Mouse (Mus musculus): ENCODE results near the gene Bet1l. TPM values are rescaled to one million over a fixed set of nuclear protein-coding genes. Genes with fewer than 3 reads are reported as not detected.

The Bet1l gene
- total RNA-seq, 1 experiment, result 21.6 TPM

GRCm38 (mm10) chr7:140902036-140902875 is 44.9 kb upstream of the Bet1l start:
- H3K4me3 ChIP-seq (ENCODE audit: insufficient read depth in 1 of 2, low read depth in 1 of 2, low read length in 2 of 2, poor library complexity in 1 of 2, severe bottlenecking in 1 of 2), result no peak overlapping the region
- H3K36me3 ChIP-seq (ENCODE audit: control insufficient read depth, insufficient read depth, low read length, poor library complexity, severe bottlenecking), result peaks cover 17% of the 10 kb centered on the region
- DNase-seq (ENCODE audit: low read depth, low spot score), result no peak
- peaks cover 3 to 9% of the 10 kb centered on the region in 2 experiments; a peak in 1 of 4 replicates for H3K4me1 ChIP-seq (ENCODE audit: control insufficient read depth in 2 of 2, insufficient read depth in 2 of 2, low read length in 2 of 2, poor library complexity in 1 of 2)
- TF ChIP-seq ZNF384 (IDR thresholded peaks at IDR 0.05; ENCODE audit: low read depth, low read length) (no peak), CHD2 (IDR thresholded peaks at IDR 0.05; ENCODE audit: low read depth, low read length) (no peak)
- H3K9me3 ChIP-seq (ENCODE audit: control insufficient read depth, insufficient read depth, low read depth, low read length), result no peaks in the 10 kb centered on the region
- no peak overlapping the region for H3K27ac ChIP-seq (ENCODE audit: insufficient read depth, low read depth, low read length, poor library complexity, severe bottlenecking)
- H3K9ac ChIP-seq (ENCODE audit: insufficient read depth, low read depth, low read length, poor library complexity, severe bottlenecking), result peak overlapping the region; percentile 3; the same call in 1 of the 2 replicates
- in situ Hi-C loops (cut with MboI; ENCODE audit: low sequenced_read_pairs in 2 of 2, unreplicated experiment in 2 of 2), result loop anchor here in 1 of 2 experiments (5.0 kb wide), 1 partner anchor 60 kb away; no protein-coding TSS in a partner anchor

- Histone ChIP-seq H3K36me3 (ENCODE audit: control insufficient read depth, insufficient read depth, low read length, poor library complexity, severe bottlenecking) (peaks cover 23% of the 10 kb centered on the region), H3K9ac (ENCODE audit: insufficient read depth, low read depth, low read length, poor library complexity, severe bottlenecking) (no peak within 1 kb of the TSS), H3K4me3 (ENCODE audit: insufficient read depth in 1 of 2, low read depth in 1 of 2, low read length in 2 of 2, poor library complexity in 1 of 2, severe bottlenecking in 1 of 2) (no peak within 1 kb of the TSS), H3K27ac (ENCODE audit: insufficient read depth, low read depth, low read length, poor library complexity, severe bottlenecking) (no peak within 1 kb of the TSS), H3K4me1 (ENCODE audit: control insufficient read depth in 2 of 2, insufficient read depth in 2 of 2, low read length in 2 of 2, poor library complexity in 1 of 2) (peaks cover 3 to 5% of the 10 kb centered on the region in 2 experiments; a peak in 1 of 4 replicates), H3K9me3 (ENCODE audit: control insufficient read depth, insufficient read depth, low read depth, low read length) (no peaks in the 10 kb centered on the region)
- in situ Hi-C loops (cut with MboI; ENCODE audit: low sequenced_read_pairs in 2 of 2, unreplicated experiment in 2 of 2), result loop anchor here in 1 of 2 experiments (5.0 kb wide), 1 partner anchor 58 kb away; no protein-coding TSS in a partner anchor
- no peak for DNase-seq (ENCODE audit: low read depth, low spot score)
- TF ChIP-seq CHD2 (IDR thresholded peaks at IDR 0.05; ENCODE audit: low read depth, low read length) (no peak), HCFC1 (IDR thresholded peaks at IDR 0.05; ENCODE audit: borderline replicate concordance, insufficient read depth, low read length) (no peak), MAFK (IDR thresholded peaks at IDR 0.05; ENCODE audit: insufficient read depth, low read depth, low read length) (no peak), ZC3H11A (IDR thresholded peaks at IDR 0.05; ENCODE audit: borderline replicate concordance, low read depth, low read length) (no peak), ZNF384 (IDR thresholded peaks at IDR 0.05; ENCODE audit: low read depth, low read length) (no peak)
Observed at GRCm38 (mm10) chr7:140900220-140900619, 42.8 kb upstream of the Bet1l start, which contains the start of gene Cox8b. Cox8b (minus strand) TSS chr7:140900446.

- Histone ChIP-seq H3K9ac (ENCODE audit: insufficient read depth, low read depth, low read length, poor library complexity, severe bottlenecking) (no peak overlapping the region), H3K9me3 (ENCODE audit: control insufficient read depth, insufficient read depth, low read depth, low read length) (no peaks in the 10 kb centered on the region), H3K4me1 (ENCODE audit: control insufficient read depth in 2 of 2, insufficient read depth in 2 of 2, low read length in 2 of 2, poor library complexity in 1 of 2) (peaks cover 3 to 5% of the 10 kb centered on the region in 2 experiments; a peak in 1 of 4 replicates), H3K36me3 (ENCODE audit: control insufficient read depth, insufficient read depth, low read length, poor library complexity, severe bottlenecking) (peaks cover 26% of the 10 kb centered on the region), H3K4me3 (ENCODE audit: insufficient read depth in 1 of 2, low read depth in 1 of 2, low read length in 2 of 2, poor library complexity in 1 of 2, severe bottlenecking in 1 of 2) (no peak overlapping the region), H3K27ac (ENCODE audit: insufficient read depth, low read depth, low read length, poor library complexity, severe bottlenecking) (no peak overlapping the region)
- in situ Hi-C loops (cut with MboI; ENCODE audit: low sequenced_read_pairs in 2 of 2, unreplicated experiment in 2 of 2), result loop anchor here in 1 of 2 experiments (10.0 kb wide), 1 partner anchor 54 kb away; the partner anchor contains the start of genes Odf3 and Scgb1c1
- TF ChIP-seq HCFC1 (IDR thresholded peaks at IDR 0.05; ENCODE audit: borderline replicate concordance, insufficient read depth, low read length) (no peak), MAFK (IDR thresholded peaks at IDR 0.05; ENCODE audit: insufficient read depth, low read depth, low read length) (no peak), ZC3H11A (IDR thresholded peaks at IDR 0.05; ENCODE audit: borderline replicate concordance, low read depth, low read length) (no peak), CHD2 (IDR thresholded peaks at IDR 0.05; ENCODE audit: low read depth, low read length) (no peak), ZNF384 (IDR thresholded peaks at IDR 0.05; ENCODE audit: low read depth, low read length) (no peak)
- DNase-seq (ENCODE audit: low read depth, low spot score), result no peak
Observed at GRCm38 (mm10) chr7:140899121-140899520, 41.7 kb upstream of the Bet1l start.

GRCm38 (mm10) chr7:140897863-140898262 is 40.5 kb upstream of the Bet1l start:
- in situ Hi-C loops (cut with MboI; ENCODE audit: low sequenced_read_pairs in 2 of 2, unreplicated experiment in 2 of 2), result loop anchor here in 1 of 2 experiments (10.0 kb wide), 1 partner anchor 53 kb away; the partner anchor contains the start of genes Odf3 and Scgb1c1
- Histone ChIP-seq H3K27ac (ENCODE audit: insufficient read depth, low read depth, low read length, poor library complexity, severe bottlenecking) (no peak overlapping the region), H3K4me3 (ENCODE audit: insufficient read depth in 1 of 2, low read depth in 1 of 2, low read length in 2 of 2, poor library complexity in 1 of 2, severe bottlenecking in 1 of 2) (no peak overlapping the region), H3K9ac (ENCODE audit: insufficient read depth, low read depth, low read length, poor library complexity, severe bottlenecking) (no peak overlapping the region), H3K36me3 (ENCODE audit: control insufficient read depth, insufficient read depth, low read length, poor library complexity, severe bottlenecking) (peaks cover 29% of the 10 kb centered on the region), H3K4me1 (ENCODE audit: control insufficient read depth in 2 of 2, insufficient read depth in 2 of 2, low read length in 2 of 2, poor library complexity in 1 of 2) (peaks cover 3% of the 10 kb centered on the region in 2 experiments; a peak in 1 of 4 replicates), H3K9me3 (ENCODE audit: control insufficient read depth, insufficient read depth, low read depth, low read length) (no peaks in the 10 kb centered on the region)
- TF ChIP-seq ZC3H11A (IDR thresholded peaks at IDR 0.05; ENCODE audit: borderline replicate concordance, low read depth, low read length) (no peak), CHD2 (IDR thresholded peaks at IDR 0.05; ENCODE audit: low read depth, low read length) (no peak), ZNF384 (IDR thresholded peaks at IDR 0.05; ENCODE audit: low read depth, low read length) (no peak), MAFK (IDR thresholded peaks at IDR 0.05; ENCODE audit: insufficient read depth, low read depth, low read length) (no peak), HCFC1 (IDR thresholded peaks at IDR 0.05; ENCODE audit: borderline replicate concordance, insufficient read depth, low read length) (no peak)
- no peak for DNase-seq (ENCODE audit: low read depth, low spot score)
